Mouse (Mus musculus) embryonic fibroblast, embryonic 13.5 days (primary cell): ENCODE measurements around the gene Sgf29.

ENCODE experiments used
- CTCF ChIP-seq: IDR thresholded peaks from 2 replicates; pipeline ENCODE4 v1.5.1; 2011; ENCODE audit warnings: mild to moderate bottlenecking, control low read depth, low read length, moderate library complexity, borderline replicate concordance; ENCODE audit not compliant: insufficient read depth
- POLR2A ChIP-seq: IDR thresholded peaks from 2 replicates; pipeline ENCODE4 v1.6.1; 2011; ENCODE audit warnings: low read depth, mild to moderate bottlenecking, control low read depth, low read length, moderate library complexity

GRCm38 (mm10) chr7:126710266-126710665, 61.2 kb downstream of the Sgf29 start:
- TF ChIP-seq POLR2A (no peak), CTCF (no peak)
